Mouse (Mus musculus) CH12.LX (cell line): Measurements from ENCODE around the gene Abtb2. TPM values are rescaled to one million over a fixed set of nuclear protein-coding genes. Genes with fewer than 3 reads are reported as not detected.

ENCODE experiments used
- DNase-seq: peaks from one replicate; pipeline ENCODE4 v3.0.0-alpha.2; 2013; ENCODE audit errors: extremely low read depth
- H3K27ac ChIP-seq: 2 replicates; pipeline ENCODE4 v1.5.1; 2012; ENCODE audit warnings: low read depth, mild to moderate bottlenecking, control low read depth, moderate library complexity; ENCODE audit not compliant: insufficient read depth
- H3K27me3 ChIP-seq: replicated peaks from 2 replicates; pipeline ENCODE3; 2012; ENCODE audit warnings: inconsistent platforms
- H3K36me3 ChIP-seq, 2 experiments: replicated peaks in 1 of 2; 2 replicates each; pipeline versions ENCODE3 to v1.6.1; 2012; ENCODE audit warnings: inconsistent platforms in 1 of 2, low read length in 1 of 2, mild to moderate bottlenecking in 1 of 2, mixed read lengths in 1 of 2, moderate library complexity in 1 of 2; ENCODE audit not compliant: control insufficient read depth in 1 of 2, insufficient read depth in 1 of 2
- H3K4me1 ChIP-seq, 2 experiments: 2 replicates each; pipeline ENCODE4 v1.6.1; 2012; ENCODE audit warnings: inconsistent platforms in 1 of 2, moderate library complexity in 1 of 2; ENCODE audit not compliant: insufficient read depth in 2 of 2, control insufficient read depth in 1 of 2
- H3K4me2 ChIP-seq: 2 replicates; pipeline ENCODE4 v1.6.1; 2012; ENCODE audit warnings: low read depth, mild to moderate bottlenecking, control low read depth; ENCODE audit not compliant: poor library complexity, insufficient read depth, severe bottlenecking
- H3K4me3 ChIP-seq, 3 experiments: fragments of 150-350 bp in 1 of 3; sonication (generic) in 1 of 3; replicated peaks in 1 of 3; 2 replicates each; pipeline versions ENCODE3 to v1.5.1; 2011 to 2012; ENCODE audit warnings: low read depth in 2 of 3, low read length in 2 of 3, mild to moderate bottlenecking in 2 of 3, moderate library complexity in 2 of 3, control low read depth in 1 of 3, improper control_type of control experiment in 1 of 3, inconsistent platforms in 1 of 3, mixed read lengths in 1 of 3; ENCODE audit not compliant: poor library complexity in 1 of 3
- H3K79me2 ChIP-seq: replicated peaks from 2 replicates; pipeline ENCODE4 v1.6.1; 2012; ENCODE audit warnings: mild to moderate bottlenecking, moderate library complexity; ENCODE audit not compliant: control insufficient read depth, poor library complexity, insufficient read depth, severe bottlenecking; ENCODE audit errors: extremely low read depth
- H3K9ac ChIP-seq: 2 replicates; pipeline ENCODE4 v1.6.1; 2012; ENCODE audit warnings: low read depth, mild to moderate bottlenecking, control low read depth, moderate library complexity; ENCODE audit not compliant: insufficient read depth
- H3K9me3 ChIP-seq: replicated peaks from 2 replicates; pipeline ENCODE3; 2012; ENCODE audit warnings: low read length, inconsistent platforms, mixed read lengths
- BHLHE40 ChIP-seq: IDR thresholded peaks from 2 replicates; pipeline ENCODE4 v1.6.1; 2011; ENCODE audit warnings: mild to moderate bottlenecking, low read depth, low read length, improper control_type of control experiment
- E2F4 ChIP-seq: IDR thresholded peaks from 2 replicates; pipeline ENCODE4 v1.6.1; 2011; ENCODE audit warnings: low read depth, low read length, improper control_type of control experiment; ENCODE audit not compliant: insufficient replicate concordance
- EP300 ChIP-seq: IDR thresholded peaks from 2 replicates; pipeline ENCODE4 v1.6.1; 2011; ENCODE audit warnings: low read length, improper control_type of control experiment
- ETS1 ChIP-seq: conservative IDR thresholded peaks from 2 replicates; pipeline ENCODE4 v1.6.1; 2012; ENCODE audit warnings: low read depth, mild to moderate bottlenecking, inconsistent platforms, low read length, improper control_type of control experiment, moderate library complexity
- HCFC1 ChIP-seq: IDR thresholded peaks from 2 replicates; pipeline ENCODE4 v1.6.1; 2012; ENCODE audit warnings: low read depth, mild to moderate bottlenecking, inconsistent platforms, low read length, improper control_type of control experiment
- IRF4 ChIP-seq: IDR thresholded peaks from 2 replicates; pipeline ENCODE4 v1.6.1; 2014; ENCODE audit warnings: low read depth, mild to moderate bottlenecking, inconsistent platforms, low read length, improper control_type of control experiment
- MAFK ChIP-seq: IDR thresholded peaks from 2 replicates; pipeline ENCODE4 v1.6.1; 2011; ENCODE audit warnings: low read length, improper control_type of control experiment; ENCODE audit not compliant: insufficient replicate concordance
- MEF2A ChIP-seq: IDR thresholded peaks from 2 replicates; pipeline ENCODE4 v1.6.1; 2014; ENCODE audit warnings: low read depth, mild to moderate bottlenecking, inconsistent platforms, low read length, improper control_type of control experiment, borderline replicate concordance
- MYC ChIP-seq: IDR thresholded peaks from 2 replicates; pipeline ENCODE4 v1.6.1; 2011; ENCODE audit warnings: low read depth, mild to moderate bottlenecking, improper control_type of control experiment, low read length
- NELFE ChIP-seq: IDR thresholded peaks from 2 replicates; pipeline ENCODE4 v1.6.1; 2011; ENCODE audit warnings: low read depth, low read length, improper control_type of control experiment
- NRF1 ChIP-seq: IDR thresholded peaks from 2 replicates; pipeline ENCODE4 v1.6.1; 2014; ENCODE audit warnings: low read depth, mild to moderate bottlenecking, inconsistent platforms, low read length, improper control_type of control experiment, moderate library complexity
- PAX5 ChIP-seq: IDR thresholded peaks from 2 replicates; pipeline ENCODE4 v1.6.1; 2012; ENCODE audit warnings: low read length, inconsistent platforms, mixed read lengths
- POLR2AphosphoS2 ChIP-seq: IDR thresholded peaks from 2 replicates; pipeline ENCODE4 v1.6.1; 2011; ENCODE audit warnings: low read depth, low read length, improper control_type of control experiment
- RAD21 ChIP-seq: IDR thresholded peaks from 2 replicates; pipeline ENCODE4 v1.6.1; 2011; ENCODE audit warnings: low read depth, mild to moderate bottlenecking, low read length, improper control_type of control experiment, moderate library complexity
- RCOR1 ChIP-seq: conservative IDR thresholded peaks from 2 replicates; pipeline ENCODE4 v1.6.1; 2012; ENCODE audit warnings: low read depth, mild to moderate bottlenecking, inconsistent platforms, low read length, improper control_type of control experiment
- SIN3A ChIP-seq: IDR thresholded peaks from 2 replicates; pipeline ENCODE4 v1.6.1; 2012; ENCODE audit warnings: low read length, improper control_type of control experiment, inconsistent platforms
- SMC3 ChIP-seq: IDR thresholded peaks from 2 replicates; pipeline ENCODE4 v1.6.1; 2011; ENCODE audit warnings: low read depth, low read length, improper control_type of control experiment
- ZC3H11A ChIP-seq: IDR thresholded peaks from 2 replicates; pipeline ENCODE4 v1.6.1; 2012; ENCODE audit warnings: low read depth, mild to moderate bottlenecking, inconsistent platforms, low read length, improper control_type of control experiment
- ZKSCAN1 ChIP-seq: IDR thresholded peaks from 2 replicates; pipeline ENCODE4 v1.6.1; 2012; ENCODE audit warnings: low read depth, inconsistent platforms, low read length, improper control_type of control experiment, borderline replicate concordance
- dilution Hi-C: fragments of 300-500 bp; cut with MboI; formaldehyde crosslinking; loops from 2 replicates; pipeline ENCODE4 v1.14.3; 2020; ENCODE audit warnings: low sequenced_read_pairs; ENCODE audit not compliant: extremely low pct_unique_long_range_greater_than_20kb, extremely low pct_ligation_motif_present
- in situ Hi-C: fragments of 300-500 bp; cut with MboI; formaldehyde crosslinking; loops from 3 replicates; pipeline ENCODE4 v1.14.3; 2019; ENCODE audit warnings: low sequenced_read_pairs, low pct_ligation_motif_present, low pct_unique_long_range_greater_than_20kb, mixed read lengths
- polyA plus RNA-seq: library from polyadenylated mRNA; unstranded; fragments of >175 nt; gene quantifications from 2 replicates; pipeline ENCODE4 v1.2.1, GENCODE M21; 2012; ENCODE audit warnings: low read depth; ENCODE audit not compliant: insufficient read length
- total RNA-seq, 2 experiments: library from RNA; depleted of rRNA; stranded (reverse); fragments of 300-350 nt in 1 of 2; fragments of >200 nt in 1 of 2; gene quantifications; 2 replicates each; pipeline ENCODE4 v1.2.3; 2012 to 2014

Gene Abtb2
- total and polyA plus RNA-seq, 3 experiments, result 2.9 to 7.7 (median 3.8) TPM

GRCm38 (mm10) chr2:103599296-103599695 lies 33.2 kb downstream of the Abtb2 start:
- no peak overlapping the region for H3K4me2 ChIP-seq
- H3K4me3 ChIP-seq, result no peak overlapping the region
- no peak overlapping the region for H3K9ac ChIP-seq
- H3K4me1 ChIP-seq, result peaks cover 9 to 45% of the 10 kb centered on the region in 2 experiments; a peak in 3 of 4 replicates
- no peak overlapping the region for H3K27ac ChIP-seq
- DNase-seq, result no peak
- H3K9me3 ChIP-seq, result no peaks in the 10 kb centered on the region
- in situ Hi-C loops (no loop called here), dilution Hi-C loops (no loop called here)
- H3K79me2 ChIP-seq, result no peaks in the 10 kb centered on the region
- H3K36me3 ChIP-seq, result peaks cover 0 to 1% of the 10 kb centered on the region in 2 experiments
- TF ChIP-seq E2F4 (no peak), MAFK (no peak), PAX5 (no peak), EP300 (no peak), MYC (no peak), ZC3H11A (no peak), BHLHE40 (no peak), POLR2AphosphoS2 (no peak), RCOR1 (no peak), HCFC1 (no peak), ZKSCAN1 (no peak), SIN3A (no peak)
- H3K27me3 ChIP-seq, result no peaks in the 10 kb centered on the region

- in situ Hi-C loops (no loop called here), dilution Hi-C loops (no loop called here)
- Histone ChIP-seq H3K9ac (no peak overlapping the region), H3K4me1 (peaks cover 7 to 35% of the 10 kb centered on the region in 2 experiments; a peak in 3 of 4 replicates), H3K4me3 (no peak overlapping the region), H3K27me3 (no peaks in the 10 kb centered on the region), H3K36me3 (peaks cover 0 to 1% of the 10 kb centered on the region in 2 experiments), H3K79me2 (no peaks in the 10 kb centered on the region), H3K9me3 (no peaks in the 10 kb centered on the region), H3K4me2 (no peak overlapping the region), H3K27ac (no peak overlapping the region)
- no peak for TF ChIP-seq SMC3
- peak; percentile 37; the same call in 1 of the 2 replicates for TF ChIP-seq BHLHE40
- DNase-seq, result peak; percentile 29
These were observed 34.2 kb downstream of the Abtb2 start for GRCm38 (mm10) chr2:103600165-103600891.

GRCm38 (mm10) chr2:103601126-103601525 lies 35.0 kb downstream of the Abtb2 start:
- Histone ChIP-seq H3K4me3 (no peak overlapping the region), H3K4me1 (peaks cover 7 to 40% of the 10 kb centered on the region in 2 experiments; a peak in 3 of 4 replicates), H3K27me3 (no peaks in the 10 kb centered on the region), H3K27ac (no peak overlapping the region), H3K36me3 (peaks cover 0 to 1% of the 10 kb centered on the region in 2 experiments), H3K79me2 (no peaks in the 10 kb centered on the region), H3K9ac (no peak overlapping the region), H3K4me2 (no peak overlapping the region), H3K9me3 (no peaks in the 10 kb centered on the region)
- dilution Hi-C loops, result no loop called here
- no peak for DNase-seq
- TF ChIP-seq RAD21 (no peak), IRF4 (no peak), NELFE (no peak), ETS1 (no peak), NRF1 (no peak), MEF2A (no peak)
- in situ Hi-C loops, result no loop called here
